Mouse (Mus musculus) spleen, adult 2 months (tissue): ENCODE measurements around the gene Gm12184. TPM values are rescaled to one million over a fixed set of nuclear protein-coding genes. Genes with fewer than 3 reads are reported as not detected.

Experiments used
- DNase-seq, 2 experiments: peaks; one replicate each; pipeline versions ENCODE4 v3.0.0 to v3.0.0-alpha.2; 2012 to 2021; ENCODE audit warnings: low spot score in 2 of 2, low read depth in 1 of 2
- H3K27ac ChIP-seq: fragments of 200-500 bp; 2 replicates; pipeline ENCODE4 v1.5.1; 2012; ENCODE audit warnings: low read length, inconsistent platforms; ENCODE audit not compliant: insufficient read depth
- H3K27me3 ChIP-seq: fragments of 200-500 bp; 2 replicates; pipeline ENCODE4 v1.6.1; 2012; ENCODE audit warnings: mild to moderate bottlenecking, moderate library complexity, low read length, inconsistent platforms; ENCODE audit not compliant: control insufficient read depth, insufficient read depth
- H3K36me3 ChIP-seq: fragments of 200-500 bp; 2 replicates; pipeline ENCODE4 v1.6.1; 2012; ENCODE audit warnings: mild to moderate bottlenecking, low read length, inconsistent platforms; ENCODE audit not compliant: control insufficient read depth, insufficient read depth
- H3K4me1 ChIP-seq: fragments of 200-500 bp; 2 replicates; pipeline ENCODE4 v1.6.1; 2011; ENCODE audit warnings: inconsistent platforms; ENCODE audit not compliant: control insufficient read depth, insufficient read depth, insufficient read length
- H3K4me3 ChIP-seq: fragments of 200-500 bp; 2 replicates; pipeline ENCODE4 v1.5.1; 2011; ENCODE audit warnings: mild to moderate bottlenecking, inconsistent platforms; ENCODE audit not compliant: insufficient read depth, insufficient read length; ENCODE audit errors: extremely low read depth
- CTCF ChIP-seq: fragments of 200-500 bp; IDR thresholded peaks from 2 replicates; pipeline ENCODE4 v1.5.1; 2011; ENCODE audit warnings: mild to moderate bottlenecking, inconsistent platforms; ENCODE audit not compliant: insufficient read depth, insufficient read length, insufficient replicate concordance; ENCODE audit errors: extremely low read depth
- POLR2A ChIP-seq: fragments of 200-500 bp; IDR thresholded peaks from 2 replicates; pipeline ENCODE4 v1.6.1; 2011; ENCODE audit warnings: low read depth, low read length, inconsistent platforms
- WGBS: fragments of 180-500 bp; shearing (Covaris S2); methylation state at CpG from one replicate; pipeline ENCODE4 v1.1.7; 2018; 5-methylcytosine and 5-hydroxymethylcytosine counted together
- polyA plus RNA-seq: library from polyadenylated mRNA; depleted of rRNA; stranded (reverse); fragments of >200 nt; gene quantifications from 2 replicates; pipeline ENCODE4 v1.2.3, GENCODE M21; 2012; rRNA removed

The Gm12184 gene
- polyA plus RNA-seq, 1 experiment = 3.9 TPM

- 33% methylated on average over 10 of the region's 10 CpGs for WGBS
- Histone ChIP-seq H3K36me3 (no peaks in the 10 kb centered on the region), H3K27ac (peak overlapping the region; percentile 74), H3K4me3 (peak overlapping the region; percentile 63), H3K4me1 (no peaks in the 10 kb centered on the region), H3K27me3 (no peaks in the 10 kb centered on the region)
- peak; percentile 78 to 96 for DNase-seq
- no peak for TF ChIP-seq CTCF
- TF ChIP-seq POLR2A = no peak
These were observed 38.8 kb downstream of the Gm12184 start for GRCm38 (mm10) chr11:48787455-48788211.

GRCm38 (mm10) chr11:48782243-48782642, 44.2 kb downstream of the Gm12184 start:
- no peak overlapping the region for H3K4me3 ChIP-seq
- H3K27ac ChIP-seq = no peak overlapping the region
- no peak for TF ChIP-seq POLR2A
- no peak for TF ChIP-seq CTCF
- H3K27me3 ChIP-seq = no peaks in the 10 kb centered on the region
- H3K4me1 ChIP-seq = no peaks in the 10 kb centered on the region
- 89% methylated on average over 4 of the region's 4 CpGs for WGBS
- no peaks in the 10 kb centered on the region for H3K36me3 ChIP-seq
- DNase-seq = no peak

GRCm38 (mm10) chr11:48779450-48779849, 47.0 kb downstream of the Gm12184 start:
- Histone ChIP-seq H3K27me3 (no peaks in the 10 kb centered on the region), H3K4me3 (no peak overlapping the region), H3K27ac (no peak overlapping the region), H3K4me1 (no peaks in the 10 kb centered on the region), H3K36me3 (no peaks in the 10 kb centered on the region)
- peak; percentile 40 to 46 for DNase-seq
- WGBS = 36% methylated on average over 7 of the region's 7 CpGs
- TF ChIP-seq CTCF = peak; percentile 49; the same call in 1 of the 2 replicates
- TF ChIP-seq POLR2A = no peak

- no peak for DNase-seq
- TF ChIP-seq POLR2A (no peak), CTCF (no peak)
- no peak overlapping the region for H3K27ac ChIP-seq
- no peaks in the 10 kb centered on the region for H3K27me3 ChIP-seq
- no peaks in the 10 kb centered on the region for H3K4me1 ChIP-seq
- H3K36me3 ChIP-seq = no peaks in the 10 kb centered on the region
- H3K4me3 ChIP-seq = no peak overlapping the region
- 92% methylated on average over 9 of the region's 9 CpGs for WGBS
These were observed 49.2 kb downstream of the Gm12184 start for GRCm38 (mm10) chr11:48777303-48777702.

- Histone ChIP-seq H3K4me1 (no peaks in the 10 kb centered on the region), H3K27me3 (no peaks in the 10 kb centered on the region), H3K4me3 (no peak overlapping the region), H3K36me3 (no peaks in the 10 kb centered on the region), H3K27ac (no peak overlapping the region)
- no peak for DNase-seq
- no peak for TF ChIP-seq POLR2A
- TF ChIP-seq CTCF = peak; percentile 30; the same call in 1 of the 2 replicates
- WGBS = 39% methylated on average over 9 of the region's 9 CpGs
These were observed 49.8 kb downstream of the Gm12184 start for GRCm38 (mm10) chr11:48776664-48777063.

- DNase-seq = no peak
- no peaks in the 10 kb centered on the region for H3K27me3 ChIP-seq
- TF ChIP-seq POLR2A (no peak), CTCF (no peak)
These were observed 51.0 kb downstream of the Gm12184 start for GRCm38 (mm10) chr11:48775483-48775882.

More at GRCm38 (mm10) chr11:48775483-48775882, 51.0 kb downstream of the Gm12184 start:
- Histone ChIP-seq H3K4me3 (no peak overlapping the region), H3K27ac (no peak overlapping the region), H3K4me1 (no peaks in the 10 kb centered on the region), H3K36me3 (no peaks in the 10 kb centered on the region)
- WGBS = 8% methylated on average over 7 of the region's 7 CpGs

Other genes with a start within 250 kb of the Gm12184 start
- 2,204 and 3,047 TPM in 2 replicates for gene Rack1, start 26.3 kb downstream of the Gm12184 start, polyA plus RNA-seq
- gene Trim41, start 9.3 kb downstream of the Gm12184 start, polyA plus RNA-seq = 24.4 and 24.7 TPM in 2 replicates
- 53.6 and 63.6 TPM in 2 replicates for gene Trim7, start 515 bp downstream of the Gm12184 start, polyA plus RNA-seq
- 10.6 and 13.0 TPM in 2 replicates for gene Irgm1, start 45.0 kb upstream of the Gm12184 start, polyA plus RNA-seq
- 0.36 and 0.37 TPM in 2 replicates for gene Gm5431, start 75.6 kb upstream of the Gm12184 start, polyA plus RNA-seq
- 8.3 and 12.9 TPM in 2 replicates for gene Psme2b, start 119.5 kb upstream of the Gm12184 start, polyA plus RNA-seq
- gene Olfr56, start 152.2 kb upstream of the Gm12184 start, polyA plus RNA-seq = 0.05 and 0.22 TPM in 2 replicates
- 16.0 and 17.9 TPM in 2 replicates for gene 9930111J21Rik1, start 152.7 kb upstream of the Gm12184 start, polyA plus RNA-seq
- gene Gm12185, start 165.6 kb upstream of the Gm12184 start, polyA plus RNA-seq = 0.23 and 0.36 TPM in 2 replicates
- 2.1 and 2.5 TPM in 2 replicates for gene Tgtp1, start 167.5 kb upstream of the Gm12184 start, polyA plus RNA-seq
- 10.8 and 11.0 TPM in 2 replicates for gene 9930111J21Rik2, start 224.6 kb upstream of the Gm12184 start, polyA plus RNA-seq
- gene Tgtp2, start 237.6 kb upstream of the Gm12184 start, polyA plus RNA-seq = 7.1 and 19.6 TPM in 2 replicates
- 16.8 and 16.9 TPM in 2 replicates for gene Ifi47, start 249.9 kb upstream of the Gm12184 start, polyA plus RNA-seq